In genomic region chr9:102625983-102626838, GRCm38 (mm10) we compare ENCODE assay signal across 8 mouse cellular contexts. TPM values are rescaled to one million over a fixed set of nuclear protein-coding genes. Genes with fewer than 3 reads are reported as not detected.
DNase-seq lines count a peak whose midpoint lies in the region; ATAC-seq and TF ChIP-seq lines count a peak whose summit lies in the region.

Anapc13 (plus strand) TSS chr9:102626296.
Cep63 (minus strand) TSS chr9:102626534.

- TF ChIP-seq CTCF in cortical plate, adult 2 months (IDR thresholded peaks at IDR 0.05; ENCODE audit: extremely low read depth, insufficient read depth, low read length), result no peak

- H3K27ac ChIP-seq in cortical plate, adult 2 months (ENCODE audit: insufficient read depth, low read length), result peak within 1 kb of the TSS; percentile 92

- peak; percentile 45 for TF ChIP-seq POLR2A in cortical plate, adult 2 months (IDR thresholded peaks at IDR 0.05; ENCODE audit: extremely low read depth, insufficient read depth, low read length)

- ATAC-seq in activated CD4-positive, CD25-positive, alpha-beta regulatory T cell, adult 4 months, result peak; percentile 81
- ATAC-seq in megakaryocyte progenitor cell, adult 5-6 weeks (replicated peaks; ENCODE audit: poor library complexity), result peak; percentile 79

- H3K4me3 ChIP-seq in cortical plate, adult 2 months (ENCODE audit: insufficient read depth, low read length), result peak within 1 kb of the TSS; percentile 54

- DNase-seq in gastrocnemius, adult 8-10 months (ENCODE audit: low spot score in 2 of 2), result peak; percentile 97
- peak; percentile 99 for DNase-seq in induced T-regulatory cell, adult 2 months (ENCODE audit: low read depth)
- peak; percentile 88 to 98 for DNase-seq in left cerebral cortex, adult 9 months (ENCODE audit: low spot score in 2 of 2)
- DNase-seq in right cerebral cortex, postnatal 14 days, result peak; percentile 98
- peak; percentile 97 for DNase-seq in urinary bladder, postnatal 36 days (ENCODE audit: low spot score in 2 of 2)

- H3K4me1 ChIP-seq in cortical plate, adult 2 months (ENCODE audit: control insufficient read depth, insufficient read depth, low read length), result peaks cover 5% of the 10 kb centered on the region

RNA-seq across cellular contexts. Expression of gene Anapc13, which starts in this region (rescaled TPM):
- polyA plus RNA-seq in activated CD4-positive, CD25-positive, alpha-beta regulatory T cell, adult 4 months (2017; shearing (Covaris generic)), result 100 to 1,000 TPM in 1 of 2 experiments, 10 to 100 TPM in 1; 87.9 to 116 TPM
- polyA plus RNA-seq in cortical plate, adult 2 months (2012; rRNA removed), result 145 and 170 TPM in 2 replicates
- 100 to 1,000 TPM; 232 to 263 (median 246) TPM for total RNA-seq in gastrocnemius, adult 8-10 months (2022)
- total RNA-seq in megakaryocyte progenitor cell, adult 5-6 weeks (2015), result 105 and 118 TPM in 2 replicates
- total RNA-seq in megakaryocyte progenitor cell, adult 5-6 weeks (2017), result 107 and 125 TPM in 2 replicates

RNA-seq across cellular contexts. Expression of gene Cep63, which starts in this region (rescaled TPM):
- polyA plus RNA-seq in activated CD4-positive, CD25-positive, alpha-beta regulatory T cell, adult 4 months (2017; shearing (Covaris generic)), result 10 to 100 TPM; 39.7 to 45.2 TPM
- 36.7 and 37.8 TPM in 2 replicates for polyA plus RNA-seq in cortical plate, adult 2 months (2012; rRNA removed)
- total RNA-seq in gastrocnemius, adult 8-10 months (2022), result 10 to 100 TPM; 18.9 to 20.0 (median 19.0) TPM
- 26.0 and 43.3 TPM in 2 replicates for total RNA-seq in megakaryocyte progenitor cell, adult 5-6 weeks (2015)
- 30.0 and 40.8 TPM in 2 replicates for total RNA-seq in megakaryocyte progenitor cell, adult 5-6 weeks (2017)

Comparison
In these comparisons a context has a peak if more than half of its experiments do, and no peak if none do; other contexts are left out.
1. Peak in every context shown above with its lines: DNase-seq, ATAC-seq, H3K4me3 ChIP-seq and H3K27ac ChIP-seq.